Mouse (Mus musculus) right cerebral cortex, postnatal 10 days (tissue): ENCODE results near the gene Kcnq2.

Source experiments
- DNase-seq, 2 experiments: peaks; one replicate each; pipeline ENCODE4 v3.0.0; 2021; ENCODE audit warnings: low spot score in 2 of 2

Kcnq2 gene

DNA sequence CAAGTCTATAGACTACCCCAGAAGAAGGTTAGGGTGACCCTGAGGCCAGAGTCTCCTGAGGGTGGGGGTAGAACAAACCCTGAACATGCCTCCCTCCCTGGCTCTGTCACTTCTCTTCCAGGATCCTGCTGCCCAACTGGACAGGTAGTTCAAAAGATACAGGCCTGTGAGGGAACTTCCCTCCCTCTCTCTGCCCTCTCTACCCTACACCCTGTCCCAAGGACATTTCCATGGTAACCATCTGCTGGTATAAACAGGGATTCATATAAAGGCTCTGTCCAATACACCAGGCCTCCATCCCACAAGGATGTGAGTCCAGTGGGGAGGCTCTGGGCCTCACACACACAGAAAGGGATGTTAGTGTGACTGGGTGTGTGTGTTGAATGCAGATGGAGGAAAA is 92.7 kb downstream of the Kcnq2 start:
- no peak for DNase-seq

- no peak for DNase-seq
Observed at GRCm38 (mm10) chr2:181041941-181042340, 93.2 kb downstream of the Kcnq2 start.

DNA sequence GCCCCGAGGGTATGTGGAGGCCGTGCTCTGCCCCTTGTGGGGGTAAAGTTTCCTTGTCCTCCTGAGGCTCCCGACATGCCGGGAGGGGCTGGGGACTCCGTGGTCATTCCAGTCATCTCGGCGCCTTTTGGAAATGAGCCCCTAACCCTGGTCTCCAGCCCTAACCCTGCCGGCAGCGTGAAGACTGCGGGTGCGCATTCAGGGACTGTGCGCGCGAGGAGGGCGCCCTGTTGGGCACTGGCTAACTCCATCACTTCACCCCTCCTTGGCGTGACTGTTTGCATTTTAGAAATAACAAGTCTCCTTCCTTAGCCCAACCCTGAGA is 95.8 kb downstream of the Kcnq2 start:
- no peak for DNase-seq

- peak in 1 of 2 experiments; percentile 41 for DNase-seq
Observed at GRCm38 (mm10) chr2:181038644-181039355, 96.3 kb downstream of the Kcnq2 start.

- no peak for DNase-seq
Observed at GRCm38 (mm10) chr2:181036561-181036960, 98.5 kb downstream of the Kcnq2 start.

- no peak for DNase-seq
Observed at GRCm38 (mm10) chr2:181035186-181035585, 99.9 kb downstream of the Kcnq2 start.

GRCm38 (mm10) chr2:181033310-181033709 is 101.8 kb downstream of the Kcnq2 start:
- DNase-seq = no peak

- DNase-seq = peak; percentile 58 to 66
Observed at GRCm38 (mm10) chr2:181032407-181032806, 102.7 kb downstream of the Kcnq2 start.

DNA sequence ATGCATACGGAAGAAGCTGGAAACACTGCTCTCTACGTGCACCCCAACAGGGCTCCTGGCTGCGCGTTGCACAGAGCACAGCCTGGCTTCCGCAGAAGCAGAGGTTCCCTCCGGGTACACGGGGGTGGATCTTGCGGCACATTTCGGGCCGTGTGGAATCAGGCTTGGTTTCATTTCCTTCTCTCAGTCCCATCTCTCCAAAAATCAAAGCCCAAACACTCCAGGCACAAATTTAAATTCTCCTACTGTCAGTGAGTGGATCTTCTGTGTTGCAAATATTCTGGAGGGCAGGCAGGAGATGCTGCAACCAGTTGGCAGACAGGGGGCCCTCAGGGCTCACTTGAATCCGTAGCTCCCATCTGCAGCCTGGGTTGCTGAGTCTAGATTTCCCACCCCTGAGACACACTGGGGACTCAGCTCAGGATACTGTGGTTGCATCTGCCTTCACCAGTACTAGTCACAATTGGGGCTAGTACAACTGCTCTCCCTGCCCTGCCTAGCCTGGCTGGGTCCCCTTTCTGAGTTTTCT is 103.6 kb downstream of the Kcnq2 start:
- DNase-seq = no peak
